Mouse (Mus musculus) liver, embryonic 16.5 days (tissue): Measurements from ENCODE around the gene Has3. TPM values are rescaled to one million over a fixed set of nuclear protein-coding genes. Genes with fewer than 3 reads are reported as not detected.
A peak's percentile ranks its signal among the peaks of the same experiment; 100 is the strongest.
"Not testable (repeated sequence)": the region's sequence is repeated elsewhere in the genome, so short reads cannot be mapped to it uniquely, and the experiment has no call there.

Source experiments
- ATAC-seq: fragments of 200-750 bp; cut with Nextera tagmentation; 2 replicates; pipeline ENCODE4 v1.8.0; 2017; ENCODE audit warnings: low read depth, mild to moderate bottlenecking, moderate number of reproducible peaks, moderate library complexity
- H3K27ac ChIP-seq: fragments of 300-500 bp; sonication (generic); 2 replicates; pipeline ENCODE4 v1.5.1; 2014; ENCODE audit warnings: mild to moderate bottlenecking, low read length
- H3K27me3 ChIP-seq: fragments of 300-500 bp; sonication (generic); 2 replicates; pipeline ENCODE4 v1.6.1; 2014; ENCODE audit warnings: low read depth, low read length, mixed read lengths; ENCODE audit not compliant: control insufficient read depth, insufficient read depth
- H3K36me3 ChIP-seq: fragments of 300-500 bp; sonication (generic); 2 replicates; pipeline ENCODE4 v1.6.1; 2014; ENCODE audit warnings: mild to moderate bottlenecking; ENCODE audit not compliant: control insufficient read depth, insufficient read depth
- H3K4me1 ChIP-seq: fragments of 300-500 bp; sonication (generic); 2 replicates; pipeline ENCODE4 v1.6.1; 2014; ENCODE audit warnings: low read depth, low read length, mixed read lengths; ENCODE audit not compliant: control insufficient read depth
- H3K4me2 ChIP-seq: fragments of 300-500 bp; sonication (generic); 2 replicates; pipeline ENCODE4 v1.6.1; 2014; ENCODE audit warnings: low read depth, low read length, mixed read lengths
- H3K4me3 ChIP-seq: fragments of 300-500 bp; sonication (generic); 2 replicates; pipeline ENCODE4 v1.5.1; 2014; ENCODE audit warnings: low read depth, mild to moderate bottlenecking, low read length
- H3K9ac ChIP-seq: fragments of 300-500 bp; sonication (generic); 2 replicates; pipeline ENCODE4 v1.6.1; 2014; ENCODE audit warnings: low read depth, low read length
- H3K9me3 ChIP-seq: fragments of 300-500 bp; sonication (generic); replicated peaks from 2 replicates; pipeline ENCODE4 v1.6.1; 2016; ENCODE audit warnings: low read length; ENCODE audit not compliant: control insufficient read depth
- WGBS: fragments of 180-500 bp; shearing (Covaris S2); extraction: QIAGEN DNeasy Blood & Tissue Kit; methylation state at CpG from one replicate; pipeline ENCODE4 v1.1.7; 2014; ENCODE audit not compliant: insufficient replicate concordance; 5-methylcytosine and 5-hydroxymethylcytosine counted together
- polyA plus RNA-seq: library from polyadenylated mRNA; unstranded; fragments of >200 nt; fragmentation: Nextera tagmentation; extraction: Ambion mirVana; gene quantifications from 2 replicates; pipeline ENCODE4 v1.2.1, GENCODE M21; 2015

The Has3 gene
- polyA plus RNA-seq, 1 experiment from 2014 or later, result 0.02 TPM

- H3K4me2 ChIP-seq, result 0 out of 2 replicates have a peak overlapping the region, but pooled peaks have one; percentile 37
- H3K36me3 ChIP-seq, result no peaks in the 10 kb centered on the region
- no peak overlapping the region for H3K4me3 ChIP-seq
- no peak overlapping the region for H3K27ac ChIP-seq
- WGBS, result 24% methylated on average over 8 of the region's 8 CpGs
- peaks cover 3% of the 10 kb centered on the region for H3K4me1 ChIP-seq
- no peaks in the 10 kb centered on the region for H3K9me3 ChIP-seq
- no peak overlapping the region for H3K9ac ChIP-seq
- H3K27me3 ChIP-seq, result peaks cover 54% of the 10 kb centered on the region
- ATAC-seq, result no peak
Measured at GRCm38 (mm10) chr8:106872454-106873034, 2.5 kb downstream of the Has3 start.

DNA sequence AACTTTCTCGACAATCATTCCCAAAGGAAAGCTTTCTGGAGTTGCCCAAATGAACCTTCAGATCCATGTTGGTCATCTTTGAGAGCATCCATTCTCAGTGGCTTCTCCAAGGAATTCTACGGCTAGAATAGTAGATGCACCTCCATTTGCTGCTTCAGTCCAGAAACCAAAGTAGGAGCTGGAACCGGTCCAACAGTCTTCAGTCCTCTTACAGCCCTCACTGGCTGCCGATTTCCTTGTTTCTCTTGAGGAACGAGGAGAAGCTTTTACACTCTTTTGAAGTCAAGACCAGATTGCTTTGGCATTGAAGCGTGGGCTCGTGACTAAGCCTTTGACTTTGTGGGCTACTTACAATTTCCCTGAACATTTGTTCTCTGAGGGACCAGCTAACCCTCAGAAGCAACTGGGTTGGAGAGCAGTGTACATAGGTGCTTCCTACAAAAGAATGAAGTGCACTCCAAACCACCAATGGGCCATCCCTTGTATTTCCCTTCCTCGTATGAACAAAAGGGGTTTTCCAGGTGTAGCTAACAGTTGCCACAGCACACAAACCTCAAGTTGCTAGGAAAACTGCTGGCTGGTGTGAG is 10.2 kb downstream of the Has3 start:
- peaks cover 10% of the 10 kb centered on the region for H3K36me3 ChIP-seq
- no peaks in the 10 kb centered on the region for H3K27me3 ChIP-seq
- no peak overlapping the region for H3K4me2 ChIP-seq
- 81% methylated on average over 8 of the region's 8 CpGs for WGBS
- H3K9ac ChIP-seq, result no peak overlapping the region
- H3K4me3 ChIP-seq, result no peak overlapping the region
- ATAC-seq, result no peak
- no peaks in the 10 kb centered on the region for H3K9me3 ChIP-seq
- no peak overlapping the region for H3K27ac ChIP-seq
- H3K4me1 ChIP-seq, result no peaks in the 10 kb centered on the region

DNA sequence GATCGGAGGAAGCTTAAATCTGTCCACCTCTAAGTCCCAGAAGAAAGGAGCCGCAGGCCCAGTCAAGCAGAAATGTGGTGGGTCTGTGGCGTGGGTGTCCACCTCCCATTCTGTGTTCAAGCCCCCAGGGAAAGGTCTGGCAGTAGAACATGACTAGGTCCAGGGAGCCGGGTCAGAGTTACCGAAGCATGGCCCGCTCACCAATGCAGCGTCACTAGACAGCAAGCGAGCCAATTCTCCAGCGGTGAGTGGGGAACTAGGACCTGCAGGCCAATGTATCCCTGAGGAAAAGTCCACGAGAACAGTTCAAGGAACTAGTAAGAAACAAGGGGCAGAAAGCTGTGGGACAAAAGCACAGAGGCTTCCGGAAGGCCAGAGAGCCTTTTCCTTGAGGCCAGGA is 14.1 kb downstream of the Has3 start:
- not testable (repeated sequence) for ATAC-seq, H3K4me2 ChIP-seq, H3K4me1 ChIP-seq, H3K9ac ChIP-seq, H3K27me3 ChIP-seq, H3K27ac ChIP-seq, H3K9me3 ChIP-seq, H3K4me3 ChIP-seq
- WGBS, result 89% methylated on average over 11 of the region's 11 CpGs
- peaks cover 20% of the 10 kb centered on the region for H3K36me3 ChIP-seq

GRCm38 (mm10) chr8:106884826-106885400 is 14.9 kb downstream of the Has3 start:
- WGBS, result 81% methylated on average over 4 of the region's 4 CpGs
- H3K36me3 ChIP-seq, result peaks cover 20% of the 10 kb centered on the region
- H3K9ac ChIP-seq, H3K27ac ChIP-seq, H3K4me1 ChIP-seq, ATAC-seq, H3K4me3 ChIP-seq, H3K27me3 ChIP-seq, H3K9me3 ChIP-seq, H3K4me2 ChIP-seq: not testable (repeated sequence)

GRCm38 (mm10) chr8:106887336-106888189 is 17.5 kb downstream of the Has3 start:
- ATAC-seq, result peak; percentile 59; the same call in 1 of the 2 replicates
- H3K27me3 ChIP-seq, result no peaks in the 10 kb centered on the region
- H3K36me3 ChIP-seq, result peaks cover 20% of the 10 kb centered on the region
- H3K9me3 ChIP-seq, result no peaks in the 10 kb centered on the region
- no peak overlapping the region for H3K4me3 ChIP-seq
- no peak overlapping the region for H3K4me2 ChIP-seq
- no peak overlapping the region for H3K27ac ChIP-seq
- WGBS, result 38% methylated on average over 5 of the region's 5 CpGs
- peaks cover 5% of the 10 kb centered on the region for H3K4me1 ChIP-seq
- no peak overlapping the region for H3K9ac ChIP-seq

GRCm38 (mm10) chr8:106888803-106889202 is 18.8 kb downstream of the Has3 start:
- no peak overlapping the region for H3K27ac ChIP-seq

GRCm38 (mm10) chr8:106892210-106892805 is 22.3 kb downstream of the Has3 start:
- under 1% methylated on average over 15 of the region's 15 CpGs for WGBS
- peaks cover 15% of the 10 kb centered on the region for H3K4me1 ChIP-seq

More at GRCm38 (mm10) chr8:106888803-106889202, 18.8 kb downstream of the Has3 start:
- no peak overlapping the region for H3K4me3 ChIP-seq
- peaks cover 10% of the 10 kb centered on the region for H3K36me3 ChIP-seq
- WGBS, result 72% methylated on average over 3 of the region's 3 CpGs
- no peaks in the 10 kb centered on the region for H3K9me3 ChIP-seq
- no peak overlapping the region for H3K9ac ChIP-seq
- H3K4me2 ChIP-seq, result no peak overlapping the region
- ATAC-seq, result no peak
- H3K27me3 ChIP-seq, result no peaks in the 10 kb centered on the region
- H3K4me1 ChIP-seq, result peaks cover 5% of the 10 kb centered on the region

GRCm38 (mm10) chr8:106892806-106893451 is 22.9 kb downstream of the Has3 start:
- ATAC-seq, result peak; percentile 79
- Histone ChIP-seq H3K4me1 (peaks cover 15% of the 10 kb centered on the region), H3K4me2 (peak overlapping the region; percentile 90), H3K27ac (peak overlapping the region; percentile 86), H3K4me3 (peak overlapping the region; percentile 80), H3K27me3 (no peaks in the 10 kb centered on the region), H3K9me3 (no peaks in the 10 kb centered on the region), H3K36me3 (peaks cover 7% of the 10 kb centered on the region), H3K9ac (peak overlapping the region; percentile 91)
- WGBS, result under 1% methylated on average over 46 of the region's 57 CpGs

More at GRCm38 (mm10) chr8:106892210-106892805, 22.3 kb downstream of the Has3 start:
- Histone ChIP-seq H3K36me3 (peaks cover 7% of the 10 kb centered on the region), H3K9me3 (no peaks in the 10 kb centered on the region), H3K27me3 (no peaks in the 10 kb centered on the region), H3K4me3 (peak overlapping the region; percentile 80), H3K9ac (peak overlapping the region; percentile 91), H3K4me2 (peak overlapping the region; percentile 90), H3K27ac (peak overlapping the region; percentile 86)
- no peak for ATAC-seq
